Mouse (Mus musculus) bone marrow, adult 2 months (tissue): ENCODE data around the gene C87436. TPM values are rescaled to one million over a fixed set of nuclear protein-coding genes. Genes with fewer than 3 reads are reported as not detected.
"Not testable (repeated sequence)": the region's sequence is repeated elsewhere in the genome, so short reads cannot be mapped to it uniquely, and the experiment has no call there.

Source experiments
- H3K27ac ChIP-seq: fragments of 200-500 bp; 2 replicates; pipeline ENCODE4 v1.5.1; 2012; ENCODE audit warnings: low read depth, mild to moderate bottlenecking, control low read depth, inconsistent platforms, low read length; ENCODE audit not compliant: control insufficient read depth, poor library complexity, insufficient read depth
- H3K4me1 ChIP-seq: fragments of 200-500 bp; 2 replicates; pipeline ENCODE4 v1.6.1; 2011; ENCODE audit warnings: low read length; ENCODE audit not compliant: control insufficient read depth, insufficient read depth
- H3K4me3 ChIP-seq: fragments of 200-500 bp; replicated peaks from 2 replicates; pipeline ENCODE3; 2011; ENCODE audit warnings: mild to moderate bottlenecking, low read depth, low read length, control low read depth; ENCODE audit not compliant: control insufficient read depth
- CTCF ChIP-seq: fragments of 200-500 bp; IDR thresholded peaks from 2 replicates; pipeline ENCODE4 v1.5.1; 2011; ENCODE audit warnings: low read length, control low read depth; ENCODE audit not compliant: control insufficient read depth, insufficient read depth
- POLR2A ChIP-seq: fragments of 200-500 bp; IDR thresholded peaks from 2 replicates; pipeline ENCODE4 v1.6.1; 2011; ENCODE audit warnings: low read depth, mild to moderate bottlenecking, control low read depth, low read length, borderline replicate concordance; ENCODE audit not compliant: control insufficient read depth
- WGBS: fragments of 180-500 bp; shearing (Covaris S2); methylation state at CpG from one replicate; pipeline ENCODE4 v1.1.7; 2018; 5-methylcytosine and 5-hydroxymethylcytosine counted together
- polyA plus RNA-seq: library from polyadenylated mRNA; stranded (reverse); fragments of >200 nt; gene quantifications from 2 replicates; pipeline ENCODE4 v1.2.4, GENCODE M21; 2011; ENCODE audit warnings: low replicate concordance; ENCODE audit not compliant: missing spikeins, insufficient read depth, insufficient read length

Gene C87436
- polyA plus RNA-seq, 1 experiment = 13.3 TPM

- no peak overlapping the region for H3K4me3 ChIP-seq
- H3K4me1 ChIP-seq = peaks cover 3% of the 10 kb centered on the region
- H3K27ac ChIP-seq = no peak overlapping the region
- WGBS = 39% methylated on average over 3 of the region's 3 CpGs
- TF ChIP-seq POLR2A = no peak
- TF ChIP-seq CTCF = no peak
Measured at GRCm38 (mm10) chr6:86479311-86479710, 41.1 kb downstream of the C87436 start.

DNA sequence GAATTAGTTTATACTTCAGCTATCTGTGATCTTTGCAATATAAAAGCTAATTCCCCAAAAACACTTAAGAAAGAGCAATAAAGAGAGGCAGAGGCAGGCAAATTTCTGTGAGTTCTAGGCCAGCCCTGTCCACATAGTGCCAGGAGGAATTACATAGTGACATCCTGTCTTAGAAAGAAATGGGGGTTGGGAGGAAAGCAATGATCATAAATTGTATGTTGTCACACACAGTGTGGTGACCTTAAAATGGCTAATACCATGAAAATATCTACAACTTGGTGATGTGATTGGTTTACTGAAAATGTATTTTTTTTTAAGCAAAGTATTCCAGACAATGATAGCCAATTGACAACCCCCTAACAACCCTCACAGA lies 41.6 kb downstream of the C87436 start:
- TF ChIP-seq POLR2A = no peak
- Histone ChIP-seq H3K4me3 (no peak overlapping the region), H3K4me1 (peaks cover 3% of the 10 kb centered on the region), H3K27ac (no peak overlapping the region)

- Histone ChIP-seq H3K27ac (peak overlapping the region; percentile 52), H3K4me3 (peak overlapping the region; percentile 8), H3K4me1 (peaks cover 3% of the 10 kb centered on the region)
- WGBS = 11% methylated on average over 9 of the region's 9 CpGs
- TF ChIP-seq CTCF (no peak), POLR2A (no peak)
Measured at GRCm38 (mm10) chr6:86480189-86480831, 42.1 kb downstream of the C87436 start.

- 83% methylated on average over 5 of the region's 5 CpGs for WGBS
- H3K4me1 ChIP-seq = peaks cover 3% of the 10 kb centered on the region; the same call in 1 of the 2 replicates
- no peak for TF ChIP-seq POLR2A
Measured at GRCm38 (mm10) chr6:86481871-86482270, 43.7 kb downstream of the C87436 start.

GRCm38 (mm10) chr6:86485943-86486640 lies 47.9 kb downstream of the C87436 start:
- Histone ChIP-seq H3K27ac (no peak overlapping the region), H3K4me3 (no peak overlapping the region), H3K4me1 (peaks cover 5% of the 10 kb centered on the region; the same call in 1 of the 2 replicates)
- TF ChIP-seq CTCF = no peak
- no peak for TF ChIP-seq POLR2A
- 77% methylated on average over 7 of the region's 7 CpGs for WGBS

More at GRCm38 (mm10) chr6:86481871-86482270, 43.7 kb downstream of the C87436 start:
- Histone ChIP-seq H3K27ac (no peak overlapping the region), H3K4me3 (no peak overlapping the region)

GRCm38 (mm10) chr6:86487358-86488148 lies 49.4 kb downstream of the C87436 start:
- TF ChIP-seq CTCF (peak; percentile 4; the same call in 1 of the 2 replicates), POLR2A (peak; percentile 85)
- WGBS = 5% methylated on average over 24 of the region's 24 CpGs
- peak overlapping the region; percentile 45 for H3K4me3 ChIP-seq
- peak overlapping the region; percentile 92 for H3K27ac ChIP-seq
- H3K4me1 ChIP-seq = peaks cover 5% of the 10 kb centered on the region; the same call in 1 of the 2 replicates

DNA sequence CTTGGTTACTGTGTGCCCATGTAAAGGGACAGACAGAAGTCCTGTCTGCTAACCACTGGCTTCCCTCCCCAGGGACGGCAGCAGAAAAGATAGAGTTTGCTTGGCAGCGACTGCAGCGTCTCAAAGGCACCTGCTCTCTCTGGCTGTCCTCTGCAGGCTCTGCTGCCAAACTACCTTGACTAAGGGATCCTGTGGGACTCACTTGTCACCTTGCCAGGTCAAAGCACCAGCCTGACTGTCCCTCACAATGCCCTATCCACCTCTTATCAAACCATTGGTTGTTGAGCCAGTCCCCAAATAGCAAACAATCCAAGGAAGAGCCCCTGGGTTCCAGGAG lies 49.9 kb downstream of the C87436 start:
- Histone ChIP-seq H3K27ac (peak overlapping the region; percentile 92), H3K4me1 (peaks cover 5% of the 10 kb centered on the region; the same call in 1 of the 2 replicates), H3K4me3 (peak overlapping the region; percentile 17)
- WGBS = 0% methylated on average over 3 of the region's 3 CpGs
- TF ChIP-seq POLR2A (no peak), CTCF (no peak)

- H3K4me3 ChIP-seq = no peak overlapping the region
- peak overlapping the region; percentile 59; the same call in 1 of the 2 replicates for H3K27ac ChIP-seq
- WGBS = 37% methylated on average over 2 of the region's 2 CpGs
- peaks cover 6% of the 10 kb centered on the region; the same call in 1 of the 2 replicates for H3K4me1 ChIP-seq
- TF ChIP-seq CTCF = no peak
- TF ChIP-seq POLR2A = no peak
Measured at GRCm38 (mm10) chr6:86489945-86490344, 51.8 kb downstream of the C87436 start.

DNA sequence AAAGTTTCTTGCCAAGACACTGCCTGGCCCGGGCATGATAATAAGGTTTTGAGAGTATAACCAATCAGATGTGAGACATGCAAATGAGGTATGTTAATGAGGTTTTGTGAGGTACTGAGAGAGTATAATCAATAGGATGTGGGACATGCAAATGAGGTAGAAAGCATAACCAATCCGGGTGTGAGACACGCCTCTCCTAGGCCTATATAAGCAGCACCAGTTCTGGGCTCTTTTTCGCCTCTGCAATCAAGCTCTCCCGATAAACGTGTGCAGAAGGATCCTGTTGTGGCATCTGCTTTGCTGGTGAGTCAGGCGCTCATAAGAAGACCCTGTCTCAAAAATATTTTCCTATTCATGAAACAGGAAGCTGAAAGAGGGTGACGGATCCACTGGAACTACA lies 52.2 kb downstream of the C87436 start:
- not testable (repeated sequence) for H3K4me1 ChIP-seq, H3K4me3 ChIP-seq, H3K27ac ChIP-seq
- WGBS = 86% methylated on average over 8 of the region's 8 CpGs
